8 mouse cellular contexts compared by ENCODE assay signal in genomic region chr3:33824135-33824946, GRCm38 (mm10). TPM values are rescaled to one million over a fixed set of nuclear protein-coding genes. Genes with fewer than 3 reads are reported as not detected.
A peak's percentile ranks its signal among the peaks of the same experiment; 100 is the strongest.
DNase-seq lines count a peak whose midpoint lies in the region; ATAC-seq and TF ChIP-seq lines count a peak whose summit lies in the region.

No protein-coding gene starts in this region.

- DNase-seq in gastrocnemius, adult 2 months = peak; percentile 30
- no peak for DNase-seq in gastrocnemius, postnatal 25 days
- DNase-seq in thymus, postnatal 14 days = peak; percentile 28
- no peak for DNase-seq in thymus, adult 18-20 months
- peak; percentile 64 to 65 for DNase-seq in cerebellum, postnatal 10 days
- peak; percentile 30 to 34 for DNase-seq in heart, postnatal 10 days
- peak; percentile 25 for DNase-seq in liver, postnatal 0 days
- DNase-seq in retina, embryonic 14.5 days (ENCODE audit: low spot score) = peak; percentile 83

- no peak overlapping the region for H3K9ac ChIP-seq in liver, postnatal 0 days (replicated peaks)

- no peak for TF ChIP-seq EP300 in liver, postnatal 0 days (IDR thresholded peaks at IDR 0.05; ENCODE audit: low read depth)

- intact Hi-C loops in gastrocnemius, adult 2 months (cut with DNase I) = no loop called here
- intact Hi-C loops in heart, postnatal 10 days (cut with DNase I) = loop anchor here (1.0 to 10.0 kb wide), 2 partner anchors 94 to 1660 kb away; no protein-coding TSS in a partner anchor

- WGBS in liver, postnatal 0 days (ENCODE audit: insufficient replicate concordance) = 39% methylated on average over 9 of the region's 9 CpGs

- H3K4me1 ChIP-seq in liver, postnatal 0 days (ENCODE audit: insufficient read depth) = no peaks in the 10 kb centered on the region

- H3K27ac ChIP-seq in gastrocnemius, adult 2 months = no peak overlapping the region
- no peak overlapping the region for H3K27ac ChIP-seq in liver, postnatal 0 days (ENCODE audit: low read depth)

- H3K4me3 ChIP-seq in gastrocnemius, adult 2 months = no peak overlapping the region
- no peak overlapping the region for H3K4me3 ChIP-seq in liver, postnatal 0 days (ENCODE audit: low read depth, low read length)

- H3K36me3 ChIP-seq in liver, postnatal 0 days (replicated peaks; ENCODE audit: insufficient read depth, low read length) = no peaks in the 10 kb centered on the region

- H3K9me3 ChIP-seq in liver, postnatal 0 days (ENCODE audit: low read length) = no peaks in the 10 kb centered on the region

- no peaks in the 10 kb centered on the region for H3K27me3 ChIP-seq in liver, postnatal 0 days (ENCODE audit: insufficient read depth, low read length)

- H3K4me2 ChIP-seq in liver, postnatal 0 days (ENCODE audit: low read depth, low read length) = no peak overlapping the region

- TF ChIP-seq CTCF in gastrocnemius, adult 2 months (IDR thresholded peaks at IDR 0.05) = peak; percentile 86
- peak; percentile 85 for TF ChIP-seq CTCF in liver, postnatal 0 days (IDR thresholded peaks at IDR 0.05; ENCODE audit: low read depth)

- ATAC-seq in liver, postnatal 0 days = no peak

RNA-seq across cellular contexts. Expression of gene Ccdc39, which starts 19.8 kb away (rescaled TPM):
- total RNA-seq in gastrocnemius, adult 2 months (2021) = under 1 TPM; 0.11 to 0.23 TPM
- not detected for total RNA-seq in gastrocnemius, postnatal 25 days (2021)
- under 1 TPM; 0.10 to 0.22 TPM for total RNA-seq in heart, postnatal 10 days (2021)
- polyA plus RNA-seq in liver, postnatal 0 days (2015; fragmentation: Nextera tagmentation; extraction: Ambion mirVana) = 0.08 and 0.12 TPM in 2 replicates

RNA-seq across cellular contexts. Expression of gene Ttc14, which starts 24.7 kb away (rescaled TPM):
- total RNA-seq in gastrocnemius, adult 2 months (2021) = 10 to 100 TPM; 11.2 to 12.9 TPM
- total RNA-seq in gastrocnemius, postnatal 25 days (2021) = 10 to 100 TPM; 10.3 to 11.7 TPM
- total RNA-seq in heart, postnatal 10 days (2021) = 10 to 100 TPM; 27.2 to 28.9 TPM
- polyA plus RNA-seq in liver, postnatal 0 days (2015; fragmentation: Nextera tagmentation; extraction: Ambion mirVana) = 21.1 and 25.5 TPM in 2 replicates

Comparison
In these comparisons a context has a peak if more than half of its experiments do, and no peak if none do; other contexts are left out.
1. DNase-seq: peak in gastrocnemius, adult 2 months (single experiment), thymus, postnatal 14 days (single experiment), cerebellum, postnatal 10 days (2 of 2), heart, postnatal 10 days (2 of 2), liver, postnatal 0 days (single experiment) and retina, embryonic 14.5 days (single experiment); none in gastrocnemius, postnatal 25 days (single experiment) and thymus, adult 18-20 months (0 of 2).